In the genomic region with DNA sequence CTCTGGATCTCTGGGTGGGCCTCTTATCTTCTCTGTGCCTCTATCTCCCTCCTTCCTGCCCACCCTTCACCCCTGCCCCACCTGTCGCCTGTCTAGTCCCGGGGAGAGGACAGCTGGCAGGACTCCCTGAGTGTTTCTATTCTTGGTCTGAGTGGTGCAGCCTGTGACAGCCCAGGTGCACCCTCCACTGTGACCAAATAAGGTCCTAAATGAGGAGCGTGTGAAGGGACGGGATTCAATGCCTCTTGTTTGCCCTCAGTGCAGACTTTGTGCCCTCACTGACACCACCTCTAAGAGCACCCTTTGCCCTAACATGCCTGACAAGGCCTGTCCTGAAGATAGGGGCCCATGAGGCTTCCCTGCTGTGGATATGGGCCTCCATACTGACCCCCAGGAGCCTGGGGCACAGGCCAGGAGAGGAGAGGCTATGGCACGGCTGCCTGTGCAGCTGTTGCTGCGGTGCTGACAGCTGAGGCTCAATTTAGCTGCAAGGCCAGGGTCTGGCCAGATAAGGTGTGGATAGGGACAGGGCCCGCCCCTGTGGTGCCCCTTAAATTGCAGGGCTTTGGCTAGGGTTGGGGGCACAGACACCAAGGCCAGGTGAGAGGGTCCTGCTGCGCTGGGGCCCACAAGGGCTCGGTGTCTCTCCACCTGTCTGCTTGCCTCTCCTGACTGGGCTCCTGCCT, we compare ENCODE assay signal across 8 mouse cellular contexts. TPM values are rescaled to one million over a fixed set of nuclear protein-coding genes. Genes with fewer than 3 reads are reported as not detected.
DNase-seq lines count a peak whose midpoint lies in the region; ATAC-seq lines count a peak whose summit lies in the region.

No protein-coding gene starts in this region.

- peaks cover 54% of the 10 kb centered on the region for H3K27me3 ChIP-seq in limb, embryonic 10.5 days (ENCODE audit: low read depth, poor library complexity, severe bottlenecking)
- peaks cover 22% of the 10 kb centered on the region for H3K27me3 ChIP-seq in neural tube, embryonic 13.5 days

- WGBS in limb, embryonic 10.5 days: 59% methylated on average over 9 of the region's 9 CpGs
- 65% methylated on average over 9 of the region's 9 CpGs for WGBS in neural tube, embryonic 13.5 days

- peak; percentile 21 to 26 for DNase-seq in right cerebral cortex, postnatal 10 days (ENCODE audit: low spot score in 2 of 2)
- no peak for DNase-seq in right cerebral cortex, postnatal 4 days
- DNase-seq in heart, adult 18-20 months: peak; percentile 78 to 88
- DNase-seq in limb, embryonic 10.5 days (ENCODE audit: low spot score): no peak
- no peak for DNase-seq in adrenal gland, postnatal 14 days
- DNase-seq in embryo, embryonic 11 days: no peak

- H3K9ac ChIP-seq in neural tube, embryonic 13.5 days: 0 out of 2 replicates have a peak overlapping the region, but pooled peaks have one; percentile 38

- ATAC-seq in neural tube, embryonic 13.5 days (ENCODE audit: low read depth): no peak
- no peak for ATAC-seq in activated CD4-positive, CD25-positive, alpha-beta regulatory T cell, adult 4 months

- no peak overlapping the region for H3K4me3 ChIP-seq in limb, embryonic 10.5 days
- H3K4me3 ChIP-seq in neural tube, embryonic 13.5 days: no peak overlapping the region

- H3K27ac ChIP-seq in limb, embryonic 10.5 days: 0 out of 2 replicates have a peak overlapping the region, but pooled peaks have one; percentile 2
- peak overlapping the region; percentile 79; the same call in 1 of the 2 replicates for H3K27ac ChIP-seq in neural tube, embryonic 13.5 days (replicated peaks)

- peaks cover 31% of the 10 kb centered on the region for H3K4me1 ChIP-seq in limb, embryonic 10.5 days
- H3K4me1 ChIP-seq in neural tube, embryonic 13.5 days (replicated peaks): peaks cover 57% of the 10 kb centered on the region

- peaks cover 4% of the 10 kb centered on the region for H3K36me3 ChIP-seq in limb, embryonic 10.5 days
- no peaks in the 10 kb centered on the region for H3K36me3 ChIP-seq in neural tube, embryonic 13.5 days

- no peaks in the 10 kb centered on the region for H3K9me3 ChIP-seq in limb, embryonic 10.5 days (replicated peaks)
- no peaks in the 10 kb centered on the region for H3K9me3 ChIP-seq in neural tube, embryonic 13.5 days

- H3K4me2 ChIP-seq in neural tube, embryonic 13.5 days: no peak overlapping the region

RNA-seq across cellular contexts. Expression of a gene that starts 5.3 kb away (rescaled TPM):
- 100 to 1,000 TPM in 1 of 2 experiments, 10 to 100 TPM in 1; 98.6 to 108 TPM for total RNA-seq in heart, adult 18-20 months (2021)
- 72.6 and 73.3 TPM in 2 replicates for polyA plus RNA-seq in limb, embryonic 10.5 days (2016; fragmentation: Nextera tagmentation; extraction: Ambion mirVana)
- polyA plus RNA-seq in neural tube, embryonic 13.5 days (2015; fragmentation: Nextera tagmentation; extraction: Ambion mirVana): 49.9 and 54.3 TPM in 2 replicates
- 45.9 and 51.2 TPM in 2 replicates for total RNA-seq in adrenal gland, postnatal 14 days (2021)
- polyA plus RNA-seq in activated CD4-positive, CD25-positive, alpha-beta regulatory T cell, adult 4 months (2017; shearing (Covaris generic)): 10 to 100 TPM; 39.9 to 67.9 TPM

RNA-seq across cellular contexts. Expression of a gene that starts 7.9 kb away (rescaled TPM):
- total RNA-seq in heart, adult 18-20 months (2021): 1 to 10 TPM in 1 of 2 experiments, under 1 TPM in 1; 0.41 to 1.4 TPM
- polyA plus RNA-seq in limb, embryonic 10.5 days (2016; fragmentation: Nextera tagmentation; extraction: Ambion mirVana): not detected in 2 replicates
- polyA plus RNA-seq in neural tube, embryonic 13.5 days (2015; fragmentation: Nextera tagmentation; extraction: Ambion mirVana): 1.6 and 2.9 TPM in 2 replicates
- 0.75 and 13.0 TPM in 2 replicates for total RNA-seq in adrenal gland, postnatal 14 days (2021)
- not detected for polyA plus RNA-seq in activated CD4-positive, CD25-positive, alpha-beta regulatory T cell, adult 4 months (2017; shearing (Covaris generic))

RNA-seq across cellular contexts. Expression of a gene that starts 23.2 kb away (rescaled TPM):
- total RNA-seq in heart, adult 18-20 months (2021): 10 to 100 TPM; 79.6 to 85.6 TPM
- 78.6 and 91.4 TPM in 2 replicates for polyA plus RNA-seq in limb, embryonic 10.5 days (2016; fragmentation: Nextera tagmentation; extraction: Ambion mirVana)
- 139 TPM in 2 replicates for polyA plus RNA-seq in neural tube, embryonic 13.5 days (2015; fragmentation: Nextera tagmentation; extraction: Ambion mirVana)
- 81.5 and 85.9 TPM in 2 replicates for total RNA-seq in adrenal gland, postnatal 14 days (2021)
- polyA plus RNA-seq in activated CD4-positive, CD25-positive, alpha-beta regulatory T cell, adult 4 months (2017; shearing (Covaris generic)): 10 to 100 TPM; 23.7 to 25.6 TPM

RNA-seq across cellular contexts. Expression of a gene that starts 23.3 kb away (rescaled TPM):
- 1 to 10 TPM; 1.6 to 4.3 TPM for total RNA-seq in heart, adult 18-20 months (2021)
- polyA plus RNA-seq in limb, embryonic 10.5 days (2016; fragmentation: Nextera tagmentation; extraction: Ambion mirVana): 10.6 and 16.5 TPM in 2 replicates
- polyA plus RNA-seq in neural tube, embryonic 13.5 days (2015; fragmentation: Nextera tagmentation; extraction: Ambion mirVana): 23.0 and 29.8 TPM in 2 replicates
- 7.8 and 10.9 TPM in 2 replicates for total RNA-seq in adrenal gland, postnatal 14 days (2021)
- polyA plus RNA-seq in activated CD4-positive, CD25-positive, alpha-beta regulatory T cell, adult 4 months (2017; shearing (Covaris generic)): 1 to 10 TPM; 3.3 to 4.0 TPM

RNA-seq across cellular contexts. Expression of a gene that starts 44.3 kb away (rescaled TPM):
- total RNA-seq in heart, adult 18-20 months (2021): 10 to 100 TPM; 31.2 to 66.0 TPM
- 0.06 and 0.21 TPM in 2 replicates for polyA plus RNA-seq in limb, embryonic 10.5 days (2016; fragmentation: Nextera tagmentation; extraction: Ambion mirVana)
- polyA plus RNA-seq in neural tube, embryonic 13.5 days (2015; fragmentation: Nextera tagmentation; extraction: Ambion mirVana): 11.3 and 13.3 TPM in 2 replicates
- 6.1 and 7.7 TPM in 2 replicates for total RNA-seq in adrenal gland, postnatal 14 days (2021)
- not detected for polyA plus RNA-seq in activated CD4-positive, CD25-positive, alpha-beta regulatory T cell, adult 4 months (2017; shearing (Covaris generic))

Comparison
In these comparisons a context has a peak if more than half of its experiments do, and no peak if none do; other contexts are left out.
1. DNase-seq: peak in right cerebral cortex, postnatal 10 days (2 of 2) and heart, adult 18-20 months (2 of 2); none in right cerebral cortex, postnatal 4 days (single experiment), limb, embryonic 10.5 days (single experiment), adrenal gland, postnatal 14 days (single experiment) and embryo, embryonic 11 days (single experiment).